Mouse (Mus musculus): ENCODE data around the gene Ank3. TPM values are rescaled to one million over a fixed set of nuclear protein-coding genes. Genes with fewer than 3 reads are reported as not detected.

Ank3 gene
- polyA plus RNA-seq, 1 experiment from 2014 or later: 30.3 TPM

DNA sequence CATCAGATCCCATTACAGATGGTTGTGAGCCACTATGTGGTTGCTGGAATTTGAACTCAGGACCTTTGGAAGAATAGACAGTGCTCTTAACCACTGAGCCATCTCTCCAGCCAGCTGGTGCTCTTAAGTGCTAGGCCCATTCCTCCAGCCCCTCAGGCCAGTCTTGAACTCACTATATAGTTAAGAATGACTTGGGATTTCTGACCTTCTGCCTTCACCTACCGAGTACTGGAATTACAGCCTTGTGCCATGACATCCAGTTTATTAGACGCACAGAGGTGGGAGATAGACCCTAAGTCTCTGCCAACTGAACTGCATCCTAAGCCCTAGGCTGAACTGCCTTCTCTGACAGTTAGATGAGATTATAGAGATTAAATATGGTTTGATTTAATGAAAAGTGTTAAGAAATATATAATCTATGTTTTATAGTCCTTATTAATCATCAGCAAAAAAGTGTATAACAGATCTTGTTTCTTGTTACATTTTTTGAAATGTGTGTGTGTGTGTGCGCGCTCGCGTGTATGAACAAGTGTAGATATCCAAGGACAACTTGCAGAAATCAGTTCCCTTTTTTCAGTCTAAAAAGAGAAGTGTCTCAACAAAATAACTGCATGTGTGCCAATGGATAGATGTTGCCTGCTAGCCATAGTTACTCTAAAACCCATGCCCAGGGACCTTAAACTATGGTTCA, 520.0 kb downstream of the Ank3 start:
- Histone ChIP-seq H3K9me3 (no peaks in the 10 kb centered on the region), H3K27ac (no peak overlapping the region), H3K9ac (no peak overlapping the region), H3K27me3 (no peaks in the 10 kb centered on the region; the same call in 1 of the 2 replicates), H3K4me3 (no peak overlapping the region), H3K36me3 (no peaks in the 10 kb centered on the region), H3K4me2 (no peak overlapping the region), H3K4me1 (peaks cover 10% of the 10 kb centered on the region)
- no peak for ATAC-seq (ENCODE audit: insufficient number of reproducible peaks, insufficient read depth, low FRiP score, low TSS enrichment, low read depth)
- 96% methylated on average over 6 of the region's 6 CpGs for WGBS

DNA sequence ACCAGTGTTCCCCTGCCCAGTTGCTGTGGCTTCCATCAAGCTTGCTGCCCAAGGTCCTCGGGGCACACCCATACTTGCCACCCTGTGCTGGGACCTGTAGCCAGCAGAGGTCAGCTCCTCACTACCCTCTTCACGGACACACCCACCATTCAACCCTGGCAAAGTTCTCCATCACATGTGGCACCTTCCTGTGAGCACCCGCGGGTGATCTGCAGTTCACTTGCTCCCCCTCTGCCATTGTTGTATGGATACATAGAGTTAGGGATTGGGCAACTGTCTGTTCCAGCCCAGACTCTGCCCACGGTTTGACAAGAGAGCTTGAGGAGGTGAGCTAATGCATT, 520.5 kb downstream of the Ank3 start:
- no peak overlapping the region for H3K4me2 ChIP-seq
- H3K4me1 ChIP-seq: peaks cover 7% of the 10 kb centered on the region
- no peaks in the 10 kb centered on the region for H3K36me3 ChIP-seq
- WGBS: 82% methylated on average over 5 of the region's 5 CpGs
- no peak overlapping the region for H3K27ac ChIP-seq
- H3K9me3 ChIP-seq: no peaks in the 10 kb centered on the region
- H3K9ac ChIP-seq: no peak overlapping the region
- H3K27me3 ChIP-seq: no peaks in the 10 kb centered on the region; the same call in 1 of the 2 replicates
- H3K4me3 ChIP-seq: no peak overlapping the region
- ATAC-seq (ENCODE audit: insufficient number of reproducible peaks, insufficient read depth, low FRiP score, low TSS enrichment, low read depth): no peak

DNA sequence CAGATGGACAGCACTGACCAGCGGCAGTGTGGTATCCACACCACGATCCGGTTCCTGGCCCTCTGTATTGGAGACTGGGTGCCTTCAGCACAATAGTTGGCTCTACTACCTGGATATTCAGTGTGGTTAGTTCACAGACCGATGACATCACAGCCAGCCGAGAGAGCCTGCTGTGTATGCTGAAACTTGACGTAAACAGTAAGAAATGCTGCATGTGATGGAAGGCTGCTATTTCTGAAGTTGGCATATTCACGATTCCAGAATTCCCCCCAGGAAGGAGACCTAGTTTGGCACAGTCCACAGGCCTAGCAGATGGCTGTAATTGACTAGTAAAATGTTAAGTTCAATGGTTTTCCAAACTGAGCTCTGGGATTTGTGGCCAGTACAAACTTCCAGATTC, 521.2 kb downstream of the Ank3 start:
- WGBS: 64% methylated on average over 7 of the region's 7 CpGs
- no peak for ATAC-seq (ENCODE audit: insufficient number of reproducible peaks, insufficient read depth, low FRiP score, low TSS enrichment, low read depth)
- no peak overlapping the region for H3K4me3 ChIP-seq
- no peaks in the 10 kb centered on the region for H3K36me3 ChIP-seq
- H3K9me3 ChIP-seq: no peaks in the 10 kb centered on the region
- no peak overlapping the region for H3K4me2 ChIP-seq
- H3K9ac ChIP-seq: no peak overlapping the region
- H3K4me1 ChIP-seq: peaks cover 6% of the 10 kb centered on the region
- no peak overlapping the region for H3K27ac ChIP-seq
- H3K27me3 ChIP-seq: peaks cover 4% of the 10 kb centered on the region; the same call in 1 of the 2 replicates

DNA sequence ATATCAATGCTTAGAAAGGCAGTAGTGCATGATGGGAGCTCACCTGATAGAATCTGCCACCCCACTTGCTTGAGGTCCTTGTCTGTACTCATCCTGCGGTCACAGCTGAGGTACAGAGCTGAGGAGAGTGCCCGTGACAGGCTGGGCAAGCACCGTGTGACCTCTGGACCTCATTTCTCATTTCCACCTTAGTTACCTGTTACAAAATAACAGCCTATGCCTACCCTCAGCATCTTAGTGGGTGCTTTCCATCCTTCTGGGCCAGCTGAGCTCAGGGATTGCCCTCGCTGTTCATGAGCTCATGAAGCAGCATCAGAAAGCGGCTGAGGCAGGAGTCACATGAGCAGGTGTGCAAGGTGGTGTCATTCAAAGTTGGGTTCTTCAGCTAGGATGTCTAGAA, 523.5 kb downstream of the Ank3 start:
- Histone ChIP-seq H3K27me3 (peaks cover 4% of the 10 kb centered on the region; the same call in 1 of the 2 replicates), H3K27ac (no peak overlapping the region), H3K4me2 (no peak overlapping the region), H3K36me3 (no peaks in the 10 kb centered on the region), H3K4me3 (no peak overlapping the region), H3K4me1 (peaks cover 27% of the 10 kb centered on the region), H3K9ac (no peak overlapping the region), H3K9me3 (no peaks in the 10 kb centered on the region)
- no peak for ATAC-seq (ENCODE audit: insufficient number of reproducible peaks, insufficient read depth, low FRiP score, low TSS enrichment, low read depth)
- 89% methylated on average over 5 of the region's 5 CpGs for WGBS

DNA sequence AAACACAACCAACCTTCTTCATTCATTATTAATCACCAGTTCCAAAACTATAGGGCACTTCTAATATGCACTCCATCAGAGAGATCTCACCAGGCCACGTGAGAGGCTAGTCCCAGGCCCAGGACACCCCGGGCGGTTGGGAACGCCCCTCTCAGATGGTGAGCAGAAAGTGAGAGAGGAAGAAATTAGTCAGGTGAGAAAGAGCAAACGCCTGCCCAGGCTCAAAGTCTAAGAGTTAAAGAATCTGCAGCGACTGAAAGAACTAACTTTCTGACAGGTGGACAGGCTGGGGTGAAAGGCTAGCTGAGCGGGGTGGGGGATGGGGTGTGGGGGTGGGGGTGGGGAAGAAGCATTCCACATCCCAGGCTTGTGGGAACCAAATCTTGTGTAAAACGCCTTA, 525.2 kb downstream of the Ank3 start:
- ATAC-seq (ENCODE audit: insufficient number of reproducible peaks, insufficient read depth, low FRiP score, low TSS enrichment, low read depth): no peak
- H3K4me2 ChIP-seq: no peak overlapping the region

DNA sequence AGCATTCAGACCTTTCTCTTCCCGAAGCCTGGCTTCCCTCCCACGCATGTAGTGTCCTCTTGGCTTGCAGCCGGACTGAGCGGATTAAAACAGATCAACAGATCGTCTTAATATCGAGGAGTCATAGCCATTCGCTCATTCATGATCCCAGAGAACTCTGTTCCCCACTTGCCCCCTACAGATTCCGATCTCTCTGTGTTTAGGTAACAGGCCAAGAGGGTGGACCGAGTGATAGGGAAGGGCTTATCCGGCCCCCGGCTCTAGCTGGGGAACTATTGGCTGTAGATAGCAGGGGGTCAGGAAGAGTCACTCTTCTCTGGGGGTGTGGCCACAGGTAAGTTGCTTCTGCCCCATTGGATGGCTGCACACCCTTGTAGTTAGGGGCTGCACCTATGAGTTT, 525.7 kb downstream of the Ank3 start:
- Histone ChIP-seq H3K4me3 (no peak overlapping the region), H3K4me1 (peaks cover 41% of the 10 kb centered on the region), H3K9me3 (no peaks in the 10 kb centered on the region), H3K36me3 (no peaks in the 10 kb centered on the region), H3K4me2 (peak overlapping the region; percentile 58), H3K27ac (no peak overlapping the region), H3K27me3 (peaks cover 4% of the 10 kb centered on the region; the same call in 1 of the 2 replicates), H3K9ac (no peak overlapping the region)
- ATAC-seq (ENCODE audit: insufficient number of reproducible peaks, insufficient read depth, low FRiP score, low TSS enrichment, low read depth): 0 out of 2 replicates have a peak, but pooled peaks have one; percentile 50
- 9% methylated on average over 11 of the region's 11 CpGs for WGBS

More for the DNA sequence above, 525.2 kb downstream of the Ank3 start:
- Histone ChIP-seq H3K27ac (no peak overlapping the region), H3K4me3 (no peak overlapping the region), H3K36me3 (no peaks in the 10 kb centered on the region), H3K27me3 (peaks cover 4% of the 10 kb centered on the region; the same call in 1 of the 2 replicates), H3K9me3 (no peaks in the 10 kb centered on the region), H3K4me1 (peaks cover 41% of the 10 kb centered on the region), H3K9ac (no peak overlapping the region)
- 14% methylated on average over 8 of the region's 8 CpGs for WGBS

DNA sequence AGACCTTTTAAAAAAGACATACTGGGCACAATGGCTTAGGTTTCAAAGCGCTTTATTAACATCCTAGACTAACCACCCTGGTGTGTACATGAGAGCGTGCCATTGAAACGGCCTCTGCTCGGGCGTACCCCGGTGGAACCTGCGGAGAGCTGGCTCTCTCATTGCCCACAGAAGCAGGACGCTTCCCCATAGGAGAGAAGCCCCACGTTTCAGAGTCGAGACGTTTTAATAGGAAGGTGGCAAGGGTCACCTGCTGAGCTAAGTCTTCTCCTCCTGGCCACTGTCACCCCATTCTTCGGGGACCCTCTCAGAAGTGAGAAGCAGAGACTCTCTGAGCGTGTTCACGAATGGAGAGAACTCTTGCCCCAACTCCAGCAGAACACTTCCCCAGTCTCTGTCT, 526.3 kb downstream of the Ank3 start:
- 6% methylated on average over 14 of the region's 14 CpGs for WGBS
- Histone ChIP-seq H3K27ac (peak overlapping the region; percentile 84; the same call in 1 of the 2 replicates), H3K9ac (0 out of 2 replicates have a peak overlapping the region, but pooled peaks have one; percentile 36), H3K4me3 (peak overlapping the region; percentile 30), H3K36me3 (no peaks in the 10 kb centered on the region), H3K9me3 (no peaks in the 10 kb centered on the region), H3K4me2 (peak overlapping the region; percentile 58), H3K27me3 (peaks cover 4% of the 10 kb centered on the region; the same call in 1 of the 2 replicates), H3K4me1 (peaks cover 41% of the 10 kb centered on the region)
- ATAC-seq (ENCODE audit: insufficient number of reproducible peaks, insufficient read depth, low FRiP score, low TSS enrichment, low read depth): no peak

DNA sequence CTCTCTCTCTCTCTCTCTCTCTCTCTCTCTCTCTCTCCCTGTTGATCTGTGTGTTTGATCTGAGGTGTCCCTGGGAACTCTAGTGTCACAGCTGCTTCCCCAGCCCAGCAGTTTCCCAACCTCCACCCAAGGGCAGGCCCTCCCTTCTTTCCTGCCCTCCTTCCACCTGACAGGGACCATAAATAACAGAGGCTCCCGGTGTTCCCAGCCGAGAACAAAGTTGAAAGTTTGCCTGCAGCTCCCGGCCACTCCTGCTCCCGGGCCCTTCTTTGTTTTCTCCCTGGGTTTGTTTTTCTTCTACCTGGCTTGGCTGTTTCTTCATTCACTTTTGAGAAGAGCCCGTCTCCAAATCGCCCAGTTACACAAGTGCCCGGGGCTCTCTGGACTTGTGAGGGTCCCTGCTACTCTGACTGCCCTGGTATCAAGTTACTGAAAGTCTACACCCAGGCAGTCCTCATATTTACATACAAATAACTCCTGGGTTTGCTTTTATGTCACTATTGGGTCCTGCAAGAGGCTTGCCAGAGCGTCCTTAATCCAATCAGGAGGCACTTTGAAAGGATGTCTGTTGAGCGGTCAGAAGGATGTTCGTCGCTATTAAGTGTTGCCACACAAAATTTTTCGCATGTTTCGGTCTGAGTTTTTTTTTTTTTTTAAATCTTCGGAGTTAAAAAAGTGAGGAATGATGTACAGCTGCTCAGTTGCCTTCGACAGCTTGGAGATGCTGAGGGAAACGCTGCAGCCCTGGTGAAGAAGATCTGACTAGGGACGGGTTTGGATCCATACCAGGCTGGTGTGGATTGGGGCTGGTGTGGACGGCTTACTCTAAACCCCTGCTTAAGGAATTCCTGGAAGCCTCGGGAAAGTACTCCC, 526.9 kb downstream of the Ank3 start:
- peak overlapping the region; percentile 84 for H3K27ac ChIP-seq
- no peak overlapping the region for H3K9ac ChIP-seq
- peak; percentile 65; the same call in 1 of the 2 replicates for ATAC-seq (ENCODE audit: insufficient number of reproducible peaks, insufficient read depth, low FRiP score, low TSS enrichment, low read depth)
- no peaks in the 10 kb centered on the region for H3K9me3 ChIP-seq
- peaks cover 41% of the 10 kb centered on the region for H3K4me1 ChIP-seq
- H3K4me3 ChIP-seq: peak overlapping the region; percentile 30
- H3K27me3 ChIP-seq: peaks cover 4% of the 10 kb centered on the region; the same call in 1 of the 2 replicates
- H3K36me3 ChIP-seq: no peaks in the 10 kb centered on the region
- under 1% methylated on average over 19 of the region's 19 CpGs for WGBS
- H3K4me2 ChIP-seq: peak overlapping the region; percentile 58

DNA sequence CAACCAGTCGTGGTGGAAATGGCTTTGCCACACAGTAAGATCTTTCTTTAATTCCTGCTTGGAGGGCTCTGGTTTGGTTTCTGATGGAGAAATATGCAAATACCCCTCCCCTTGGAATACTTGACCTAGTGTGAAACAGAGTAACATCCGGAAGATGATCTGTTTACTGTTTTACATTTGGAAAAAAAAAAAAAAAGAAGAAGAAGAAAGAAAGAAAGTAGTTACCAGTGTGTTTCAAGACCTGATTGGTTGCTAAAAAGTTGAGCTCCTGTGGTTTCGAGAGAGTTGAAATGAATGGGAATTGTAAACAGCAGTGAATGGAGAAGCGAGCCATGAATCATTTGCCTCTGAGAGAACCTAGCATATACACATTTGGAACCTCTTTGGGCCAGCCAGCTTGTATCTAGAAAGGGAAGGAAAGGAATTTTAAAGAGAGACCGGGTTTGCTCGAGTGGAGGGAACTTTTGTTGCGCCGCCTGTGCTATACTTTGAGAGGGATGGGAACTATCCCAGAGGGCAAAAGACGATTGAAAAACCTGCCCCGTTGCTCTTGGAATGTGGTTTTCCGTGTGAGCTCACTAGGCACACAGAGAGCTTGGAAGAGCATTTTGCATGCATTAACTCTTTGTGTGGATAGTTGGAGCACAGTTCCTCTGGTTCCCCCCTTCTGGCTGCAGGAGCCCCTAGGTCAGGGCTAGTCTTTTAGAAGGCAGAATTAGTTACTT, 527.7 kb downstream of the Ank3 start:
- H3K36me3 ChIP-seq: no peaks in the 10 kb centered on the region
- H3K27me3 ChIP-seq: peaks cover 4% of the 10 kb centered on the region; the same call in 1 of the 2 replicates
- ATAC-seq (ENCODE audit: insufficient number of reproducible peaks, insufficient read depth, low FRiP score, low TSS enrichment, low read depth): no peak
- peak overlapping the region; percentile 36; the same call in 1 of the 2 replicates for H3K9ac ChIP-seq
- H3K27ac ChIP-seq: peak overlapping the region; percentile 84
- WGBS: under 1% methylated on average over 11 of the region's 11 CpGs
- H3K4me1 ChIP-seq: peaks cover 41% of the 10 kb centered on the region
- H3K9me3 ChIP-seq: no peaks in the 10 kb centered on the region
- H3K4me3 ChIP-seq: peak overlapping the region; percentile 30
- peak overlapping the region; percentile 58 for H3K4me2 ChIP-seq

DNA sequence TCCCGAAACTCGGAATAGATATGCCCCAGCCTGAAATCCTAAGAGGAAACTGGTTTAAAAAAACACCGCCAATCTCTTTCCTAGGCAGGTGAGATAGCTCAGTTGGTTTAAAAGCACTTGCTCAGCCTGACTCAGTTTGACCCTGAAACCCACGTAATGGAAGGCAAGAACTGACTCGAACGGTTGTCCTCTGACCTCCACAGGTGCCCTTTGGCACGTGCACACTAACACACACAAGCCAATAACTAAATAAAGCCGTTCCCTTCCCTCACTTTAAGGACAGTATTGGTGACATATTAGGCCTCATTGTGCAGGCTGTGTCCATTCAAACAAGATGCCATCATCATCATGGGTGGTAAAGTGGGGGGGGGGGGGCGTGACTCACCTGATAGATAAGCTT, 528.4 kb downstream of the Ank3 start:
- Histone ChIP-seq H3K4me3 (peak overlapping the region; percentile 30), H3K27ac (peak overlapping the region; percentile 84), H3K4me2 (peak overlapping the region; percentile 58), H3K9ac (0 out of 2 replicates have a peak overlapping the region, but pooled peaks have one; percentile 36), H3K27me3 (peaks cover 4% of the 10 kb centered on the region; the same call in 1 of the 2 replicates), H3K9me3 (no peaks in the 10 kb centered on the region), H3K4me1 (peaks cover 41% of the 10 kb centered on the region), H3K36me3 (no peaks in the 10 kb centered on the region)
- no peak for ATAC-seq (ENCODE audit: insufficient number of reproducible peaks, insufficient read depth, low FRiP score, low TSS enrichment, low read depth)
- WGBS: 10% methylated on average over 9 of the region's 9 CpGs

DNA sequence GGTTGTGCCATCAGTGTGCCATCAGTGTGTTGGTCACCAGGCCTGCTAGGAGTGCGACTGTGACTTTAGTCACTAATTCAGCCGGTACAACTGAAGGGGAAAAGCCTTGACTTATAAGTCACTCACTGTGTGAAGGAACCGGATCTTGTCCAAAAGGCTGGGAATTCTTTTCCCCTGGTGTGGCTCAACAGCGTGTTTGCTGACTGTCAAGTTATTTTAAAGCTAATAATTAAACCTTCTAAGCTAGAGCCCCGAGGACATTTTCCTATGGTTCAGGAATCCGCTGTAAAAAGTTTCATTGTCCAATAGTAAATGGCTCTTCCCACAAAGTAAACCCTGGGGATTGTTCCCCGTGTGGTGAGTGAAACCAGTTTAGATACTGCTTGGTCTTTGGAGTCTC, 529.8 kb downstream of the Ank3 start:
- H3K4me3 ChIP-seq: no peak overlapping the region
- peaks cover 41% of the 10 kb centered on the region for H3K4me1 ChIP-seq
- H3K27me3 ChIP-seq: peaks cover 4% of the 10 kb centered on the region; the same call in 1 of the 2 replicates
- no peak overlapping the region for H3K9ac ChIP-seq
- H3K27ac ChIP-seq: no peak overlapping the region
- no peak overlapping the region for H3K4me2 ChIP-seq
- H3K36me3 ChIP-seq: no peaks in the 10 kb centered on the region
- no peaks in the 10 kb centered on the region for H3K9me3 ChIP-seq
- ATAC-seq (ENCODE audit: insufficient number of reproducible peaks, insufficient read depth, low FRiP score, low TSS enrichment, low read depth): no peak
- 23% methylated on average over 7 of the region's 7 CpGs for WGBS
